Mouse (Mus musculus) forebrain, embryonic 11.5 days (tissue): Measurements from ENCODE around the gene Junb. TPM values are rescaled to one million over a fixed set of nuclear protein-coding genes. Genes with fewer than 3 reads are reported as not detected.

Experiments
- microRNA-seq: library from miRNA; unstranded; fragments of <30 nt; microRNA quantifications from one replicate; pipeline ENCODE4, GENCODE M21; 2016; ENCODE audit not compliant: insufficient number of aligned reads
- polyA plus RNA-seq: library from polyadenylated mRNA; unstranded; fragments of >200 nt; fragmentation: Nextera tagmentation; extraction: Ambion mirVana; gene quantifications from 2 replicates; pipeline ENCODE4 v1.2.1, GENCODE M21; 2014

The Junb gene
- polyA plus RNA-seq, 1 experiment from 2014 or later, result 5.2 TPM

Small RNA genes lying within 50 kb of the gene (microRNA-seq; reads per million reads assigned to microRNA genes)
- gene Gm24197, result not detected

Other genes with a start within 250 kb of the Junb start
- gene Nfix, start 178.4 kb downstream of the Junb start, polyA plus RNA-seq, result 7.7 and 8.9 TPM in 2 replicates
- gene Dand5, start 155.9 kb downstream of the Junb start, polyA plus RNA-seq, result 5.5 and 6.4 TPM in 2 replicates
- gene Gadd45gip1, start 147.2 kb downstream of the Junb start, polyA plus RNA-seq, result 41.0 and 44.3 TPM in 2 replicates
- 102 and 110 TPM in 2 replicates for gene Rad23a, start 138.1 kb downstream of the Junb start, polyA plus RNA-seq
- 722 and 731 TPM in 2 replicates for gene Calr, start 131.8 kb downstream of the Junb start, polyA plus RNA-seq
- gene Farsa, start 121.7 kb downstream of the Junb start, polyA plus RNA-seq, result 112 and 120 TPM in 2 replicates
- 86.2 and 87.8 TPM in 2 replicates for gene Syce2, start 106.6 kb downstream of the Junb start, polyA plus RNA-seq
- gene Gcdh, start 84.8 kb downstream of the Junb start, polyA plus RNA-seq, result 37.8 and 39.6 TPM in 2 replicates
- 14.2 and 17.5 TPM in 2 replicates for gene Klf1, start 76.8 kb downstream of the Junb start, polyA plus RNA-seq
- 7.2 and 9.5 TPM in 2 replicates for gene Dnase2a, start 70.2 kb downstream of the Junb start, polyA plus RNA-seq
- 14.2 and 15.9 TPM in 2 replicates for gene Mast1, start 41.4 kb downstream of the Junb start, polyA plus RNA-seq
- 0.19 and 0.36 TPM in 2 replicates for gene Rtbdn, start 31.7 kb downstream of the Junb start, polyA plus RNA-seq
- gene Gm49661, start 9.3 kb downstream of the Junb start, polyA plus RNA-seq, result not detected in 2 replicates
- 1,226 and 1,312 TPM in 2 replicates for gene Prdx2, start 9.1 kb downstream of the Junb start, polyA plus RNA-seq
- 128 and 147 TPM in 2 replicates for gene Rnaseh2a, start 9.0 kb downstream of the Junb start, polyA plus RNA-seq
- gene Hook2, start 11.9 kb upstream of the Junb start, polyA plus RNA-seq, result 14.8 and 15.5 TPM in 2 replicates
- not detected in 2 replicates for gene Best2, start 35.8 kb upstream of the Junb start, polyA plus RNA-seq
- gene Asna1, start 46.6 kb upstream of the Junb start, polyA plus RNA-seq, result 118 and 127 TPM in 2 replicates
- 170 and 172 TPM in 2 replicates for gene Trir, start 48.1 kb upstream of the Junb start, polyA plus RNA-seq
- gene Tnpo2, start 58.2 kb upstream of the Junb start, polyA plus RNA-seq, result 19.9 and 27.2 TPM in 2 replicates
- gene Fbxw9, start 81.3 kb upstream of the Junb start, polyA plus RNA-seq, result 23.8 and 33.8 TPM in 2 replicates
- gene Gm5741, start 89.3 kb upstream of the Junb start, polyA plus RNA-seq, result not detected in 2 replicates
- gene Dhps, start 93.0 kb upstream of the Junb start, polyA plus RNA-seq, result 63.5 and 68.5 TPM in 2 replicates
- 123 and 125 TPM in 2 replicates for gene Wdr83os, start 102.0 kb upstream of the Junb start, polyA plus RNA-seq
- 47.3 and 57.4 TPM in 2 replicates for gene Wdr83, start 102.6 kb upstream of the Junb start, polyA plus RNA-seq
- gene Man2b1, start 104.6 kb upstream of the Junb start, polyA plus RNA-seq, result 20.9 and 21.0 TPM in 2 replicates
- gene Zfp791, start 144.4 kb upstream of the Junb start, polyA plus RNA-seq, result 1.1 and 1.3 TPM in 2 replicates
- not detected in 2 replicates for gene Cks1brt, start 173.2 kb upstream of the Junb start, polyA plus RNA-seq
- gene Olfr371, start 247.3 kb upstream of the Junb start, polyA plus RNA-seq, result not detected in 2 replicates